Mouse (Mus musculus) olfactory bulb, adult 2 months (tissue): ENCODE results near the gene Gm20929.
"Not testable (repeated sequence)": the region's sequence is repeated elsewhere in the genome, so short reads cannot be mapped to it uniquely, and the experiment has no call there.

ENCODE experiments used
- CTCF ChIP-seq: fragments of 200-500 bp; IDR thresholded peaks from 2 replicates; pipeline ENCODE4 v1.5.1; 2012; ENCODE audit warnings: low read depth, mild to moderate bottlenecking, low read length, moderate library complexity; ENCODE audit not compliant: insufficient read depth
- POLR2A ChIP-seq: fragments of 200-500 bp; IDR thresholded peaks from 2 replicates; pipeline ENCODE4 v1.6.1; 2012; ENCODE audit warnings: mild to moderate bottlenecking, low read depth, low read length, moderate library complexity; ENCODE audit not compliant: insufficient read depth

DNA sequence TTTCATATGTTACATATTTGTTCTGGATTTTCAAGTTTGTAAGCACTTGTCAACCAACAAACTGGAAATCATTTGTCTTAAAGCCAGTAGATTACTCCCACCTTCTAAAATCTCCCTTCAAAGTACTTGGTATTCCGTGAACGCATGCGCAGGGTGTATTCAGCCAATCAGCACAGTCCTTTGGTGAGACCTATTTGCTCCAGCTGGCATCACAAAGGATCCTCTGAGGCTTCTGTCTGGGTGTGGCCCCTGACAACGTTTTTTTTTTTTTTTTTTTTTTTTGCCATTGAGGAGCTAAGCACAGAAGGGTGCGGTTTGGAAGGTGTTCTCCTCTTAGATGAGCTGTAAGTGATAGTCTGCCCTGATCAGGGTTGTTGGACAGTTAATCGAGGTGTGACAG, at the start of gene Gm20929:
- TF ChIP-seq CTCF, POLR2A: not testable (repeated sequence)
